Mouse (Mus musculus) cortical plate, adult 2 months (tissue): ENCODE measurements around the gene Emilin1. TPM values are rescaled to one million over a fixed set of nuclear protein-coding genes. Genes with fewer than 3 reads are reported as not detected.

Experiments used
- H3K27ac ChIP-seq: fragments of 200-500 bp; 2 replicates; pipeline ENCODE4 v1.5.1; 2012; ENCODE audit warnings: low read length, control low read depth, inconsistent platforms; ENCODE audit not compliant: insufficient read depth
- H3K4me1 ChIP-seq: fragments of 200-500 bp; 2 replicates; pipeline ENCODE4 v1.6.1; 2011; ENCODE audit warnings: low read length; ENCODE audit not compliant: control insufficient read depth, insufficient read depth
- H3K4me3 ChIP-seq: fragments of 200-500 bp; 2 replicates; pipeline ENCODE4 v1.5.1; 2011; ENCODE audit warnings: mild to moderate bottlenecking, low read length, control low read depth; ENCODE audit not compliant: insufficient read depth
- CTCF ChIP-seq: fragments of 200-500 bp; IDR thresholded peaks from 2 replicates; pipeline ENCODE4 v1.5.1; 2011; ENCODE audit warnings: mild to moderate bottlenecking, control low read depth, low read length; ENCODE audit not compliant: insufficient read depth; ENCODE audit errors: extremely low read depth
- POLR2A ChIP-seq: fragments of 200-500 bp; IDR thresholded peaks from 2 replicates; pipeline ENCODE4 v1.6.1; 2011; ENCODE audit warnings: mild to moderate bottlenecking, low read length, control low read depth; ENCODE audit not compliant: insufficient read depth; ENCODE audit errors: extremely low read depth
- polyA plus RNA-seq: library from polyadenylated mRNA; depleted of rRNA; stranded (reverse); fragments of >200 nt; gene quantifications from 2 replicates; pipeline ENCODE4 v1.2.3, GENCODE M21; 2012

Emilin1 gene
- polyA plus RNA-seq, 1 experiment: 3.1 TPM

GRCm38 (mm10) chr5:30934725-30935461 is 21.7 kb downstream of the Emilin1 start:
- no peak overlapping the region for H3K27ac ChIP-seq
- H3K4me3 ChIP-seq: no peak overlapping the region
- H3K4me1 ChIP-seq: no peaks in the 10 kb centered on the region
- TF ChIP-seq CTCF (no peak), POLR2A (no peak)

- H3K4me1 ChIP-seq: peaks cover 4% of the 10 kb centered on the region; the same call in 1 of the 2 replicates
- TF ChIP-seq CTCF (peak; percentile 26; the same call in 1 of the 2 replicates), POLR2A (no peak)
- H3K27ac ChIP-seq: no peak overlapping the region
- no peak overlapping the region for H3K4me3 ChIP-seq
These were observed 29.8 kb downstream of the Emilin1 start for GRCm38 (mm10) chr5:30943004-30943403.

GRCm38 (mm10) chr5:30944344-30944743 is 31.1 kb downstream of the Emilin1 start:
- peak overlapping the region; percentile 32; the same call in 1 of the 2 replicates for H3K4me3 ChIP-seq
- no peak for TF ChIP-seq CTCF
- no peak for TF ChIP-seq POLR2A
- H3K27ac ChIP-seq: no peak overlapping the region
- peaks cover 4% of the 10 kb centered on the region; the same call in 1 of the 2 replicates for H3K4me1 ChIP-seq

- H3K27ac ChIP-seq: no peak within 1 kb of the TSS
- peak within 1 kb of the TSS; percentile 32 for H3K4me3 ChIP-seq
- peaks cover 6% of the 10 kb centered on the region; the same call in 1 of the 2 replicates for H3K4me1 ChIP-seq
- TF ChIP-seq POLR2A (peak; percentile 56), CTCF (peak; percentile 15; the same call in 1 of the 2 replicates)
These were observed 32.0 kb downstream of the Emilin1 start, which contains the start of gene Cgref1 for GRCm38 (mm10) chr5:30944956-30945781. TSS of gene Cgref1 (minus strand) at chr5:30945591.

GRCm38 (mm10) chr5:30948620-30949019 is 35.4 kb downstream of the Emilin1 start:
- no peak for TF ChIP-seq CTCF
- H3K4me1 ChIP-seq: peaks cover 8% of the 10 kb centered on the region
- no peak overlapping the region for H3K4me3 ChIP-seq
- H3K27ac ChIP-seq: no peak overlapping the region

GRCm38 (mm10) chr5:30949654-30950326 is 36.6 kb downstream of the Emilin1 start:
- TF ChIP-seq CTCF: no peak
- TF ChIP-seq POLR2A: peak; percentile 58; the same call in 1 of the 2 replicates
- H3K4me1 ChIP-seq: peaks cover 6% of the 10 kb centered on the region
- H3K27ac ChIP-seq: peak overlapping the region; percentile 53
- peak overlapping the region; percentile 66 for H3K4me3 ChIP-seq

GRCm38 (mm10) chr5:30950451-30950850 is 37.2 kb downstream of the Emilin1 start:
- H3K4me3 ChIP-seq: peak overlapping the region; percentile 66
- H3K27ac ChIP-seq: no peak overlapping the region
- peaks cover 6% of the 10 kb centered on the region for H3K4me1 ChIP-seq
- TF ChIP-seq POLR2A (no peak), CTCF (no peak)

GRCm38 (mm10) chr5:30950922-30951321 is 37.7 kb downstream of the Emilin1 start:
- H3K4me1 ChIP-seq: peaks cover 6% of the 10 kb centered on the region
- TF ChIP-seq CTCF (no peak), POLR2A (no peak)
- no peak overlapping the region; the same call in 1 of the 2 replicates for H3K4me3 ChIP-seq
- no peak overlapping the region for H3K27ac ChIP-seq

GRCm38 (mm10) chr5:30951706-30952105 is 38.5 kb downstream of the Emilin1 start:
- Histone ChIP-seq H3K4me1 (peaks cover 4% of the 10 kb centered on the region), H3K4me3 (no peak overlapping the region), H3K27ac (no peak overlapping the region)
- TF ChIP-seq CTCF (no peak), POLR2A (no peak)
